Mouse (Mus musculus) mouse embryonic stem cell (cell line): ENCODE results near the gene Ssna1.

Source experiments
- in situ Hi-C, 2 experiments: fragments of 300-500 bp; cut with MboI; formaldehyde crosslinking; loops; 1 replicate in 1 of 2; 3 replicates in 1 of 2; pipeline ENCODE4 v1.14.3; 2019 to 2020; ENCODE audit warnings: low sequenced_read_pairs in 2 of 2, low pct_unique_long_range_greater_than_20kb in 1 of 2, mixed read lengths in 1 of 2; ENCODE audit not compliant: unreplicated experiment in 1 of 2

Gene Ssna1

DNA sequence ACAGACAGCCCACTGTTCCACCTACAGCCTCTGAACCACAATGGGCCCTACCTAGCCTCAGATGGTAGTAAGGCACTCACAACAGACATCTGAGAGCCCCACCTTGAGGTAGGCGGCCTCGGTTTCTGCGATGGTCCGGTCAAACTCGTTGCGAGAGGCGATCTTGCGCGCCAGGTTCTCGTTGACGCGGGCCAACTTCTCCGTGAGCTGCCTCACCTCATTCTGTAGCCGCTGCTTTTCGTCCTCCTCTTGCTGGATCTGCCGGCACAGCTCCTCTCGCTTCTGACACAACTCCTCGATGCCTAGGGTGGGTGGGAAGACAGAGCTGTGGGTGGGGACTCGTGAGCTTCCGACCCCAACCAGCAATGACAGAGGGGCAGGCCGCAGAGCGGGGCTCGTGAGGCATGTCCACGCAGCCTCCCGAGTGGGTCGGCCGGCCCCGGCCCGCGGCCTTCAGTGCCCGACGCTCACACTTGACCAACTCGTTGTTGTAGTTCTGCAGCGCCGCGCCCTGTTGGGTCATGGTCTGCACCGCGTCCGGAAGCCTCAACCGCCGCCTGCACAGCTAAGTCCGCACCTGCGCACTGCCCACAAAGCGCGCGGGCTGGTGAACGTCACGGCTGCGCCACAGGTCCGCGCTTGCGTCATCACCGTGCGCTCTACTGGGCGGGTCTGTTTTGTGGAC is at the start of gene Ssna1, which contains the start of gene Anapc2:
Ssna1 (minus strand) TSS at position 612 of the 685 bp plus-strand sequence.
Anapc2 (plus strand) TSS at position 652 of the 685 bp plus-strand sequence.
- in situ Hi-C loops, result no loop called here

DNA sequence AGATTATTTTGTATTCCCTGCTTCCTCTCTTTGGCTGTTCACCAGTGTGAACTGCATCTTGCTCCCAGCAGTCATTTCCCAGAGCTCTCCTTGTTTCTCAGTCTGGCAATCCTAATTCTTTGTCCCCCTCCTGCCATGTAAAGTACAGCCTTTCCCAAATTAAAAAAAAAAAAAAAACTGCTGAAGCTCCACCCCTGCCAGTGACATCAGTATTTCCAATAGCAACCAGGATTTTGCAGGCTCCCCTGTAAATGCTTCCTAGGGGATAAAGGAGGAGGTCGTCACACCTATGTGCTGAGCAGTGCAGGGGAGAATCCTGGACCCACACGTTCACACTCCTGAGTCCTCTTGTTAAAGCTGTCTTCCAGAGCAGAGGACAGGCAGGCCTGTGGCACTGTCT is 47.8 kb upstream of the Ssna1 start:
- in situ Hi-C loops, result no loop called here

DNA sequence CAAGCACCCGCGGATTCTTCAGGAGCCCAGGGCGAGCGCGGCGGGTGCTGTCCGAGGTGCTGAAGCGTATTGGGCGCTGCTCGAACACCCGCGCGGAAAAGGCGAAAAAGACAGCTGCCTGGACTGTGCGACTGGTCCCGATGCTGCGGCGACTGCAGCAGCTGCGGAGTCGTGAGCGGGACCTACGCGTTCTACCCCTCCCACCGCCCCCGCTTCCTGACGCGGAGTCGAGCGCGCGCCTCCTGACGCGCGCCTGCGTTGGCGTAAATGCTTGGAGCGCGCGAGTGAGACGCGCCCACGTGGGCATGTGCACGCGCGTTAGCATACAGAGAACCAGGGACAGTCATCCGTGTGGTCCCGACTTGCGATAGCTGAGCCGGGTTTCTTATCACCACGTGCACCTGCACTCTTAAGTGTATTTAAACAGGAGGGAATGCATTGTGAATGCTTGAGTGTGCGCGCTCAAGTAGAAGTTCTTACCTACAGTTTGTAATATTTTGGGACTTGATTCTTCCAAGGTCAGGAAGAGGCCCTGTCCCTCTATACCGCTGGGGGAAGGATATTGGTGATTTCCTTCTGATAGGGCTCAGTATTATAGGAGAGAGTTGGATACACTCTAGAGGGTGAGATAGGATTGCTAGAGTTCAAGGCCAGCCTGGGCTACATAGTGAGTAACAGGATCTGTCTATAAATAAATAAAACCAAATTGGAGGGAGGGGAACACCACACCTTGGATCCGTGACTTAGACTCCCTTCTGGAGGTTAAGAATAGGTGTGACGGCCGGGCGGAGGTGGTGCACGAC is 46.9 kb upstream of the Ssna1 start, which contains the start of gene Grin1:
Grin1 (minus strand) TSS at position 217 of the 803 bp plus-strand sequence.
- in situ Hi-C loops, result no loop called here

DNA sequence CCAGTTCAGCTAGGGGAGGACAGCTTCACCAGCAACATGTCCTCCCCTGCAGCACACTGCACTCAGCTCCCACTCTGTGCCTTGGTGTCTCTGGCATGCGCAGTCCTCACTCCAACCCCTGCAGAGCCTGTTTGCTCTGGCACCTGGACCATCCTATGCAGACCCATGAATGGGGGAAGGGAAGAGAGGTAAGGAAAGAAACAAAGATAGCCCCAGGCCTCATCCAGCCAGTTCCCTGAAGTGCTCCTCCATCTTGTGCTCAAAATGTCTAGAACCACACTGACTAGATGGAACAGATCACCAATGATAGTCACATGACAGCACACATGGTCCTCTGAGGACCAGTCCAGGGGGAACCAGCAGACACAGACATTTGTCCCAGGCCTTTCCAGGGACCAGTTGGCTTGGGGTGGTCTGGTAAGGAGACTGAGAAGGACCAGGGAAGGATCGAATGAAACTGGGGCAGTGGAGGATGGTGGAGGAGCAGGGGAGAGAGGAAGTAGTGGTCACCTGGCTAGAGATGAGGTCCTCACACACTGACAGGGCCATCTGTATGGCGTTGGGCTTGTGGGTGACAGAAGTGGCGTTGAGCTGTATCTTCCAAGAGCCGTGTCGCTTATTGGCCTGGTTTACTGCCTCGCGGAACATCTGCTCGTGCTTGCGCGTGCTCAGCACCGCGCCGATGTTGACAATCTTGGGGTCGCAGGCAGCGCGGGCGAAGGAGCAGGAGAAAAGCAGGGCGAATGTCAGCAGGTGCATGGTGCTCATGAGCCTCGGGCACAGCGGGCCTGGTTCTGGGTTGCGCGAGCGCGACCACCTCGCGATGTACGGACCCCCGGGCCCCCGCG is 46.1 kb upstream of the Ssna1 start:
- in situ Hi-C loops, result no loop called here

DNA sequence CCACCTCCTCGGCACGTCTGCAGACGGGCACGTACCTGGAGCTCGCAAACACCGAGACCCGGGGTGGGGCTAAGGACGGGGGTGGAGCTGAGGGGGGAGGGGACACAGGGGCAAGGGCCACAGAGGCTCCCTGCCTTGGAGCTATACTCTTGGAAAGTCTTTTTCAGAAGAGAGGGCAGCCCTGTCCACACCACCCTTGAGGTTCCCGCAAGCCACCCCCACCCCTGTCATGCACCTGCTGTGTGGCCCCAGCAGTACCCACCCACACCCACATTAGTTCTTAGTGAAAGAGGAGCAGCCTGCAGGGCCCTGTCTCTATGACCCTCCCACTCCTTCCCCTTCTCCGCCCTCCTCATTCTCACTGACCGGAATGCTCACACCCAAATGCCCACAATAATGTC is 39.3 kb upstream of the Ssna1 start:
- in situ Hi-C loops, result no loop called here

DNA sequence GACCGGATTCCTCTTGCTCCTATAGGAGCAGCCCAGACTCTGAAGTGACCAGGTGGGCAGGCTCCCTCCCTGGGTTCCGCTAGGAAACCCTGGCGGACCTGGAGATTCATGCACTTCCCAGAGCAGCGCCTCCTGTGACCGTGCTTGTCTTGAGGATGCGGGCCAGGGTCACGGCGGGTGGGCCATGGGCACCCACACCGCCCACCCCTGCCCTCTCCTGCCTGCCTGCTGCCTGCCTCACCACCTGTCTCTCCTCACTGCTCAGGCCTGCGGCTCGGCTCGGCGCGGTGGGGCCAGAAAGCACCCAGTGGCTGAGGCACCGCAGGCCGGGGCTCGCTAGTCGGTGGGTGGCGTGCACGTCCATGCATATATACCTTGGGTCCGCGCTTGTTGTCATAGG is 38.7 kb upstream of the Ssna1 start:
- in situ Hi-C loops, result no loop called here

DNA sequence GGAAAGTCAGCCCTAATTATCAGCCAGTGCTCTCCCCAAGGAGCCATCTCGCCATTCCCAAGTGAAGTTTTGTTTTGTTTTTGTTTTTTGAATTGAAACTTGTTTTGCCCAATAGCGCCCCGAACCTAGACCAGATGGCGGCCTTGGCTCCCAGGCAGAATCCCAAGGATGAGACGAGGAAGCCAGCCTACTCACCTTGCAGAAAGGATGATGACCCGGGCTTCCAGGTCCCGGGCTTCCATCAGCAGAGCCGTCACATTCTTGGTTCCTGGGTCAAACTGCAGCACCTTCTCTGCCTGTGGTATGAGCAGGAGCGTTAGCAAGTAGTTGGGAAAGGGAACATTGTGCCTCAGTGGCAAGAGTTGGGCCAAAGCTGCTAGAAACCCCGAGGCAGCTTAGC is 37.9 kb upstream of the Ssna1 start:
- in situ Hi-C loops, result no loop called here

DNA sequence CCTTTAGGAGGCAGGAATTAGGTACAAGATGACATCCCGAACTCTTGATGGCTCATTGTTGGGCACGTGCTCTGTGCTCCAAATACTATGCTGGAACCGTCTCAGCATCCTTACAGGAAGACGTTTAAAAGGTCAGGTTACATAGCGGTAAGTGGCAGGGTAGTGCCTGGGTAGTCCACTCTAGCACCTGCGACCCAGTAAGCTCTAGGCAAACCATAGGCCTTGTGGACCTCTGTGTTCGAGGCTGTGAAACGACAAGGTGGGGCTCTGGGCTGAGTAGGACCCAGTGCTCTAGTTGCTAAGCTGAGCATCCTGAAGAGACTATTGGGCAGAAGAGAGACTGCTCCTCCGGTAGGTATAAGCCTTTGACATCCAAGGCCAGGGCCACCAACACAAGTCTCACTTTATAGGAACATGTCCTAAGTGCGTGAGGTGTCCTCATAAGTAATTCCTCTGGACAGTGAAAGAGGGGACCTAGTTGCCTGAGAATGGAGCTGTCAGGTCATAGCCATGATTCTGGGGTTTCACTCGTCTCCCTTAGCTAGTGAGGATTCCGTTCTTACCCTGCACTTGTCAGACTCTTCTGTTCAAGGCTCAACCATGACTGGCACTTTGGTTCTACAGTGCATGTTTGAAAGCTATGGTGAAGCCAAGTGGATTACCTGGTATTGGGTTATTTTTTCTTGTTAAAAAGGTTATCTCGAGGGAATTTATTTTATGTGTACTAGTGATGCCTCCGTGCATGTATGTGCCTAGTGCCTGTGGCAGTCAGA is 33.5 kb upstream of the Ssna1 start:
- in situ Hi-C loops, result no loop called here

DNA sequence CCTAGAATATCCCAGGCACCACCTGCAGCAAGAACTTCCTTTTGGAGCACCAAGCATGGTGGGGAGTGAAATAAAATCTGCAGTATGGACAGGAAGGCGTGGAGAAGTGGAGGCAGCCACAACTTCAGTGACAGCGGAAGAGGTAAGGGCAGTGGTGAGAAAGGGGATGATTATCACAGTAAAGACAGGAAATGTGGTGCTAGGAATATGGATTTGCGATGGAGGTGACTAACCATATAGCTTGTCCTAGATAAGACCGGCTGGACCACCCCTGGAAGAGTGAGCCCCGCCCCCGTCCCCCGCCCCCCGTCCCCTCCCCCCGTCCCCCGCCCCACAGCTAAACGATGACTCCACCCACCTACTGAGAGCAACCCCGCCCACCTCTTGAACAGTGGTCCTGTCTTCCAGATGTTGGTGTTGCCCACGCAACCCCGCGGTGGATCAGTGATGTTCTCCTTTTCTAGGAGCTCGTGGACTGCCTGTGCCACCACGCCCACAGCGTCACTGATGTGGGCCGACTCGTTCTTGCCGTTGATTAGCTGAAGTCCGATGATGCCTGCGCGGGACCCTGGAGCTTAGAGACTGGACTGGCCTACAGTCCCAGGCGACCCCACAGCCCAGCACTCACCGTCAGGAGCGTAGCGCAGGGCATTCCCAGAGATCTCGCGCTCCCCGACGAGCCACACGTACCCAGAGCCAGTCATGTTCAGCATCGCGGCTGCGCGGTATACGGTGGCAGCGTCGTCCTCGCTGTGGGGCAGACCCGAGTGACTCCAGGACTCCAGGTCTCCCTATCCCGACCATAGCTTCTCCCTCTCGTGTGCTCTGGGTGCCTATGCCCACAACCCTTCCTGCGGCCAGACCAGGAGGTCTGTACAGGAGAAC is 32.7 kb upstream of the Ssna1 start:
- in situ Hi-C loops, result no loop called here

DNA sequence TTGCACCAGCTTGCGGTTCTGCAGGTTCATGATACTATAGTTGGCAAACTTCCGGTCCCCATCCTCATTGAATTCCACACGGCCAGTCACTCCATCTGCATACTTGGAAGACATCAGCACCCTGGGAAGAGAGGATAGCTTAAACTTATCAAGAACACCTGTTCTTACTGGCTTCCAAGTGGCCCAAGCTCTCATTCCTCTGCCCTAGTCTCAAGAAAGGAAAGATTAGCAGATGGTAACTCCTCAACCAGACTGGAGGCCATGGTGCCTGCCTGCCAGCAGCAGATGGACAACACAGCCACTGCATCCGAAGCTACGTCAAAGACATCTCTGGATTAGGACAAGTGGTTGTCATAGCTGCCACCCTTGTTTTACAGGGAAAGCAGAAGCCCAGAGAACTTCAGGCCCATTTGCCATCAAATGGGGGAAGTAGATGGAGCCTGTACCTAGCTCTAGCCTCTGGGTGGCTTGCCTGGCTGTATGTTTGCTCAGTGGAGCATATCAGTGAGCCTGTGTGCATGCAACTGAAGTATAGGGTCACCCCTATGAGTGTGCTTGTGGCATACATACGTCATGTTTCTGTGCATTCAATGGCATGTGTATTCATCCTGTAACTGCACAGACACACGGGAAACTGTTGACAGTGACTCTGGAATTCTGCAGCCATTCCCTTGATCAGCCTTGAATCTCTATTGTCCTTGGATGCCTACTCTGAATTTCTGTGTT is 31.9 kb upstream of the Ssna1 start:
- in situ Hi-C loops, result no loop called here

DNA sequence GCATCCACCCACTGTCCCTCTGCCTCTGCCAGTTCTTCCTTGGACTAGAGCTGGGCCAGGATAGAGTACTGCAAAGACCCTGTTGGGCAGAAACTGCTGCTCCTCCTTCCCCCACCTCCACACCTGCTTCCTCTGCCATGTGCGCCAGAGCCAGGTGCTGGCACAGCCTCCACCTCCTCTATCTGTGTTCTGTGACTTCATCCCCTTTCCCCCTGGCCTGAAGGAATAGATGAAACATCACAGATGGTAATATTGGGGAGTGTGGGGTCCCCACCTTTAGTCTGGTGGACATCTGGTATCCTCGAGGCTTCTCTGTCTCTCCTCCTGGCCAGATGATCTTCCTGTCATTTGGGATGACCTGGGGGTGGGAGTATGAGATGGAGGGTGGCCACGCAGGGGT is 31.2 kb upstream of the Ssna1 start:
- in situ Hi-C loops, result no loop called here

DNA sequence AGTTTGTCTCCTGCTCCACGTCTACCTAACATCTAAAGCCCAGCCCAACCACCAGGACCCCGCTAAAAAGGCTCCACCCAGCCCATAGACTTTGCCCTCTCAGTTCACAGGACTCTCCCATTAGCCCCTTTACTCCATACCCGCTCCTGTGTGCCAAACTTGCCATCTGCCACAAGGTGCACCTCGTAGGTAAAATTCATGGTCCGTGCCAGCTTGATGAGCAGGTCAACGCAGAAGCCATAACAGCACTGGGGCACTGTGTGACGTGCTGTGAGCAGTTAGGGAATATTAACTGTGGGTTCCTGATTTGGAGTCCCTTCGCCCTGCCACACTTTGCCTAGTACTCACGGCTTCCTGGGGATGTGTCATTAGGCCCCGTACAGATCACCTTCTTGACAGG is 25.8 kb upstream of the Ssna1 start:
- in situ Hi-C loops, result no loop called here

DNA sequence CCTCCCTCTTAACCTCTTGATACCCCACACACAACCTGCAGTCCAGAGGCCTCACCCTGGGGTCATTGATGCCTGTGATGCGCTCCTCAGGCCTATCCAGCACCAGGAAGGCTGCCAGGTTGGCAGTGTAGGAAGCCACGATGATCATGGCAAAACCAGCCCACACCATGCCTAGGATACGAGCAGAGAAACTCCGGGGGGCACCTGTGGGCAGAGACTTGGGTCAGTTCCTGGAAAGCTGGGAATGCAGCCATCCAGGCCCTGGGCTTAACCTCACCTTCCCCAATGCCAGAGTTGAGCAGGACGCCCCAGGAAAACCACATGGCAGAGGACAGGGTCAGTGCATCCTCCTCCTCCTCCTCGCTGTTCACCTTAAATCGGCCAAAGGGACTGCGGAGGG is 24.9 kb upstream of the Ssna1 start:
- in situ Hi-C loops, result no loop called here

DNA sequence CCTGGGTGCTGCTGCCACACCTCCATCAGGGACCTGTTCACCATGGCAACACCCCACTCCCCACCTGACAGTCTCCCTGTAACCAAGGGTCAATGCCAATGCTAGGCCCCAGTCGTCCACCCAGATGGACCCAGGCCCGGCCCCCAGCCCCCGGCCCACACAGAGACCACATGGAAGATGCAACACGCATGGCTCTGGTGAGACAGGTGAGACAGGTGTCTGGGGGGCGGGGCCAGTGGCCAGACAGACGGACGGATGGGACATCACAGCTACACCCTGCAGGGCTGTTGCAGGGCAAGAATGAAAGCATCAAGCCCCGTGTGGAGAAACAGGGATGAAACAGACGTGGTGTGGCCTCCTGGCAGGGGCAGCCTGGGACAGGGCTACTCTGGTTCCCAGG is 21.5 kb upstream of the Ssna1 start:
- in situ Hi-C loops, result no loop called here

DNA sequence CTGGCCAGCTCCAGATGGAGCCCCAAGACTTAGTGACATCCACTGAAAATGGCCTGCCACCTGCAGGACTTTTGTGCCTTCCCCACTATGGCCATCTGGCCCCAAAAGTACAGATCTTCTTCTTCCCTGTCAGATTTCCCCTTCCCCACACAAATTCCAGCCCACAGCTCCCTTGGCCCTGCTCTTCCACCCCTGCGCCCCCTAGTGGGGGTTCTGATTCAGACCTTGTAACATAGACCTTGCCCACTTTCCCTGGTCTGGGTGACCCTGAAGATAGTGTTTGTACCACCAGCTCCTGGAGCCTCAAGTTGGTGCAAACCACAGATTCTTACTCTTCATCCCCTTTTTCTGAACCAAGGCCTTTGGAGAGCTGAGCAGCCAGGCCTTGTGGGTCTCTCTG is 20.6 kb upstream of the Ssna1 start:
- in situ Hi-C loops, result no loop called here

DNA sequence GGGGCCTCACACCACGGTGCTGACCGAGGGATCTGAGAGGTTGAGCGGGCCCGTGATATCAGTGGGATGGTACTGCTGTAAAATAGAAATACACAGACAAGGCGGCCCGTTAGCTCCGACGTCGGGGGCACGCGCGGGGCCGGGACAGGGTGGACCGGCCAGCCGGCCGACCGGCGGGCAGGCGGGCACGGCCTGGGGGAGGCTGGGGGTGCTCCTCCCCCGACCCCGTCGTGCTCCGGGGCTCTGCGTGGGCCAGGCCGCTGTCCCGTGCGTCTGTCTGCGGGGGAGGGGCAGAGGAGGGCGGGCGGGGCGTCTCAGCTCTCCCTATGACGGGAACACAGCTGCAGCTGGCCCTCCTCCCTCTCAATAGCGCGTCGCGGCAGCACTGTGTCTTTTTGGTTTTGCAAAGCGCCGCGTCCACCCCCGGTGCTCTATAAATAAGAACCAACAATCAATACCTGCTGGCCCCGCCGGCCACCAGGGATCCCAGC is 19.9 kb upstream of the Ssna1 start:
- in situ Hi-C loops, result no loop called here
